Mouse (Mus musculus): ENCODE data around the gene Lrriq1. TPM values are rescaled to one million over a fixed set of nuclear protein-coding genes. Genes with fewer than 3 reads are reported as not detected.

Lrriq1 gene
- polyA plus RNA-seq, 1 experiment, result 0.44 TPM

DNA sequence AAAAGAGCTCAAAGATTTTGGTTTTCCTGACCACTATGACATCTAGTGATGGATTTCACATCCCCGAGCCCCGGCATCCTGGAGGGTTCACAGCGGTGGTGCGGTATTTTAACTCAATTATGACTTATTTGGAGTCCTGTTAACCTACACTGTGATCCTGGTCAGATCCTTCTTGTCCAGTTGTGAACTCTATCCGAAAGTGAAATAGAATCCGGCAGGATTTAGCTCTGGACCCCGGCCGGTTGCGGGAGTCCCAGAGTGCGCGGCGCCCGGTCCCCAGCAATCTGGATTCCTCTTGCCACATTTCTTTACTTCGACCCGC lies 208.2 kb downstream of the Lrriq1 start:
- no peak overlapping the region for H3K27ac ChIP-seq (ENCODE audit: insufficient read depth, low read length)
- H3K4me3 ChIP-seq (replicated peaks; ENCODE audit: insufficient read depth, low read depth, low read length), result no peak overlapping the region
- TF ChIP-seq POLR2A (IDR thresholded peaks at IDR 0.05; ENCODE audit: borderline replicate concordance, insufficient read depth, low read length) (no peak), CTCF (IDR thresholded peaks at IDR 0.05; ENCODE audit: borderline replicate concordance, insufficient read depth, low read depth, low read length) (no peak)
- no peak for DNase-seq
- H3K4me1 ChIP-seq (ENCODE audit: control insufficient read depth, insufficient read depth, low read length), result no peaks in the 10 kb centered on the region
- under 1% methylated on average over 15 of the region's 15 CpGs for WGBS
- H3K27me3 ChIP-seq (ENCODE audit: control insufficient read depth, insufficient read depth, low read length), result peaks cover 19% of the 10 kb centered on the region; the same call in 1 of the 2 replicates

DNA sequence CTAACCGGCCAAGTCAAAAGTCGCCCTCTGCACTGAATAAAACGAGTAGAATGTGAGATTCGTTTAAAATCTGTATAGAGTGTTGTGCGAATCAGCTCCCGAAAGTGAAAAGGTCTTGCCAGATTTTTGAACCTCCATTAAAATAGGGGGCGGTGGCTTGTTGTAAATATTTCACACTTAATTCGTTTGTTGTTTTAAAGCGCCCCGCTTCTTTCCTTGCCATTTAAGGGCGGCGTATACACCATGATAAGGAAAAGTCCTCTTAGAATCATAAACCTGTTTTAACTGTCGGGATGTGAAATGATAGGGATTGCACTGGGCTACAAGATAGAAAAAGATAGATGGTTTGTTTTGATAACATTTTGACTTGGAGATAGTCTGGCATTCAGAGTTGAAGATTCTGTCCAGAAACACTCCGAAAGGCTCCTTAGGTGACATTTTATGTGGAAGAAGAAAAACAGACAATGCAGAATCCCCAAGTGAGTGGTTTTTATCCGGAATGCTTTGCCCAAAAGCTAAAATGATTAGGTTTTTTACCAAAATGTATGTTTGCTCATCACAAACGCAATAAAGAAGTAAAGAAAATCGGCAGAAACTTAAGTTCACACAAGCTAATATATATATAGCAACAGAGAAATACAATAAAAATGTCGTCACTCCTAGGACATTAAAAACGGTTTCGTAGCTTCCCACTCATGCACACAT lies 208.7 kb downstream of the Lrriq1 start:
- Histone ChIP-seq H3K4me3 (replicated peaks; ENCODE audit: insufficient read depth, low read depth, low read length) (no peak overlapping the region), H3K27me3 (ENCODE audit: control insufficient read depth, insufficient read depth, low read length) (peaks cover 19% of the 10 kb centered on the region; the same call in 1 of the 2 replicates), H3K27ac (ENCODE audit: insufficient read depth, low read length) (no peak overlapping the region), H3K4me1 (ENCODE audit: control insufficient read depth, insufficient read depth, low read length) (no peaks in the 10 kb centered on the region)
- TF ChIP-seq CTCF (IDR thresholded peaks at IDR 0.05; ENCODE audit: borderline replicate concordance, insufficient read depth, low read depth, low read length) (no peak), POLR2A (IDR thresholded peaks at IDR 0.05; ENCODE audit: borderline replicate concordance, insufficient read depth, low read length) (no peak)
- DNase-seq, result peak in 1 of 2 experiments; percentile 12
- 4% methylated on average over 20 of the region's 20 CpGs for WGBS

DNA sequence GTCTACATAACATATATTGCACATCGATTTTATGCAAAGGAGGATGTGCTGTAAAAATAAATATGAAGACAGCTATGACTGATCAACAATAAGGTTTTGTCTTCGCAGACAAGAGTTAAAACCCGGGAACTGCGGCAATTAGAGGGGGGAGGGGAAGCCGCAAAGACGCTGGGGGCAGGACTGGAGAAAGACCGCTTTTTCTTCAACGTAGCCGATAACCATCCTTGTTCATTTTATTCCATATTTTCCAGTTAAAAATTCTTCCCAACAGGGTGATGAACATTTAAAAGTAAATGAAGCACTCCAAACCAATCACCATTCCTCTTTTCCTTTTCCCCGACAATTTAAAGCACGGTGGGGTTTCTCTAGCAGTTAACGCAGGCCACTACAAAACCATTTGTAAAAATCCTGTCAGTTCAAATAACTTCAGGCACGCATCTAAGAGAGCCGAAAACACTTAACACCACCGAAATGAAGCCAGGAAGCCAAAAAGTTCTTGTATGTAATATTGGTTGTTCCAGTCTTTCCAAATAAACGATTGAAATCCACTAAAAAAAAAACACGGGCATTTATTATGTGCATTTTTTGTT lies 209.4 kb downstream of the Lrriq1 start:
- H3K4me3 ChIP-seq (replicated peaks; ENCODE audit: insufficient read depth, low read depth, low read length), result no peak overlapping the region
- H3K4me1 ChIP-seq (ENCODE audit: control insufficient read depth, insufficient read depth, low read length), result no peaks in the 10 kb centered on the region
- WGBS, result 2% methylated on average over 17 of the region's 17 CpGs
- DNase-seq, result no peak
- TF ChIP-seq CTCF (IDR thresholded peaks at IDR 0.05; ENCODE audit: borderline replicate concordance, insufficient read depth, low read depth, low read length) (no peak), POLR2A (IDR thresholded peaks at IDR 0.05; ENCODE audit: borderline replicate concordance, insufficient read depth, low read length) (no peak)
- peaks cover 17% of the 10 kb centered on the region; the same call in 1 of the 2 replicates for H3K27me3 ChIP-seq (ENCODE audit: control insufficient read depth, insufficient read depth, low read length)
- H3K27ac ChIP-seq (ENCODE audit: insufficient read depth, low read length), result no peak overlapping the region

- 77% methylated on average over 2 of the region's 2 CpGs for WGBS
- no peak for DNase-seq
- H3K4me1 ChIP-seq (ENCODE audit: control insufficient read depth, insufficient read depth, low read length), result no peaks in the 10 kb centered on the region
These were observed 233.6 kb downstream of the Lrriq1 start for GRCm38 (mm10) chr10:103002556-103002955.

DNA sequence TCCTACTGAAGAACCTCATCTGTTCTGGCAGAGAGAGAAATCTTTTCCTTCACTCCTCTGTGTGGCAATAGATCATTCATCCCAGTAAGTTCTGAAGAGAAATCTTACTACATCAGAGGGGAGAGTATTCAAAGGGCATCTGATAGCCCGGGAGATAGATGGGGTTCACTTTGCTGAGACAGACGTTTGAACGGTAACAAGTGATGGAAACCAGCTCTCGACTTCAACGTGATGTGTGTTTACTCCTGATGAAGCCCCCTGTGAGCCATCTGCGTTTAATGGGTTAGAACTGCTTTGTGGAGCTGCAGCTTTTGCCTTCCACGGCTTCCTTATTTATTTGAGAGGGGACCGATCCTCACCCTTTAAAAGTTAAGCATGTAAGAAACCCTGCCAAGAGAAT lies 235.2 kb downstream of the Lrriq1 start:
- DNase-seq, result no peak

More at GRCm38 (mm10) chr10:103002556-103002955, 233.6 kb downstream of the Lrriq1 start:
- no peak for TF ChIP-seq POLR2A (IDR thresholded peaks at IDR 0.05; ENCODE audit: borderline replicate concordance, insufficient read depth, low read length)
- no peak for TF ChIP-seq CTCF (IDR thresholded peaks at IDR 0.05; ENCODE audit: borderline replicate concordance, insufficient read depth, low read depth, low read length)
- no peak overlapping the region for H3K4me3 ChIP-seq (replicated peaks; ENCODE audit: insufficient read depth, low read depth, low read length)
- H3K27ac ChIP-seq (ENCODE audit: insufficient read depth, low read length), result no peak overlapping the region
- no peaks in the 10 kb centered on the region for H3K27me3 ChIP-seq (ENCODE audit: control insufficient read depth, insufficient read depth, low read length)

DNA sequence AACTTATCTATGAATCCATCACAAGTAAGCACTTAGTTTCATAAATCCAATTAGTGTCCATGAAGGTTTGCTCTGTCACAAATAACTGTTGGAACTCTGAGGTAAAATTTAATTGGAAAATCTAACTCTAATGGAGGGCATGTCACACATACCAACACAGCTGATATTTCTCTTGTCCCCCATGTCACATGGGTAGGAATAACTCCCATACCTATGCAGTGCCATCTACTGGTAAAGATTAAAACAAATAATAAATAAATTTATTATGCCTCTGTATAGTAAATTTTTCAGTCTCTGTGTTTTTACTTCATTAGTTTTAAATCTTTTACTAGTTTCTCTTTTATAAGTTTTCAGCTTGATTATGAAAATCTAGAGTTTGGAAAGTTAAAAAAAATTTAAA lies 236.5 kb downstream of the Lrriq1 start:
- no peak overlapping the region for H3K4me3 ChIP-seq (replicated peaks; ENCODE audit: insufficient read depth, low read depth, low read length)
- H3K27ac ChIP-seq (ENCODE audit: insufficient read depth, low read length), result no peak overlapping the region
- TF ChIP-seq POLR2A (IDR thresholded peaks at IDR 0.05; ENCODE audit: borderline replicate concordance, insufficient read depth, low read length) (no peak), CTCF (IDR thresholded peaks at IDR 0.05; ENCODE audit: borderline replicate concordance, insufficient read depth, low read depth, low read length) (no peak)
- H3K27me3 ChIP-seq (ENCODE audit: control insufficient read depth, insufficient read depth, low read length), result no peaks in the 10 kb centered on the region
- no peaks in the 10 kb centered on the region for H3K4me1 ChIP-seq (ENCODE audit: control insufficient read depth, insufficient read depth, low read length)
- no peak for DNase-seq

More for the DNA sequence above, 235.2 kb downstream of the Lrriq1 start:
- no peak for TF ChIP-seq POLR2A (IDR thresholded peaks at IDR 0.05; ENCODE audit: borderline replicate concordance, insufficient read depth, low read length)
- TF ChIP-seq CTCF (IDR thresholded peaks at IDR 0.05; ENCODE audit: borderline replicate concordance, insufficient read depth, low read depth, low read length), result no peak
- H3K4me3 ChIP-seq (replicated peaks; ENCODE audit: insufficient read depth, low read depth, low read length), result no peak overlapping the region
- WGBS, result 75% methylated on average over 8 of the region's 8 CpGs
- H3K27ac ChIP-seq (ENCODE audit: insufficient read depth, low read length), result no peak overlapping the region
- H3K4me1 ChIP-seq (ENCODE audit: control insufficient read depth, insufficient read depth, low read length), result no peaks in the 10 kb centered on the region
- H3K27me3 ChIP-seq (ENCODE audit: control insufficient read depth, insufficient read depth, low read length), result no peaks in the 10 kb centered on the region

Other genes starting within 250 kb of the Lrriq1 start
- not detected in 2 replicates for gene Alx1, start 206.1 kb downstream of the Lrriq1 start, polyA plus RNA-seq (2012; rRNA removed)
- 46.9 and 48.9 TPM in 2 replicates for gene Slc6a15, start 131.5 kb upstream of the Lrriq1 start, polyA plus RNA-seq (2012; rRNA removed)